Mouse (Mus musculus) T-helper 17 cell (primary cell): ENCODE data around the gene Rab3ip.

Experiments used
- in situ Hi-C, 2 experiments: fragments of 300-600 bp; cut with MboI, MseI; formaldehyde crosslinking; loops; 1 replicate in 1 of 2; 2 replicates in 1 of 2; pipeline ENCODE4 v1.15.1; 2025; ENCODE audit warnings: high pct_unique_total_duplicates in 2 of 2

Gene Rab3ip

DNA sequence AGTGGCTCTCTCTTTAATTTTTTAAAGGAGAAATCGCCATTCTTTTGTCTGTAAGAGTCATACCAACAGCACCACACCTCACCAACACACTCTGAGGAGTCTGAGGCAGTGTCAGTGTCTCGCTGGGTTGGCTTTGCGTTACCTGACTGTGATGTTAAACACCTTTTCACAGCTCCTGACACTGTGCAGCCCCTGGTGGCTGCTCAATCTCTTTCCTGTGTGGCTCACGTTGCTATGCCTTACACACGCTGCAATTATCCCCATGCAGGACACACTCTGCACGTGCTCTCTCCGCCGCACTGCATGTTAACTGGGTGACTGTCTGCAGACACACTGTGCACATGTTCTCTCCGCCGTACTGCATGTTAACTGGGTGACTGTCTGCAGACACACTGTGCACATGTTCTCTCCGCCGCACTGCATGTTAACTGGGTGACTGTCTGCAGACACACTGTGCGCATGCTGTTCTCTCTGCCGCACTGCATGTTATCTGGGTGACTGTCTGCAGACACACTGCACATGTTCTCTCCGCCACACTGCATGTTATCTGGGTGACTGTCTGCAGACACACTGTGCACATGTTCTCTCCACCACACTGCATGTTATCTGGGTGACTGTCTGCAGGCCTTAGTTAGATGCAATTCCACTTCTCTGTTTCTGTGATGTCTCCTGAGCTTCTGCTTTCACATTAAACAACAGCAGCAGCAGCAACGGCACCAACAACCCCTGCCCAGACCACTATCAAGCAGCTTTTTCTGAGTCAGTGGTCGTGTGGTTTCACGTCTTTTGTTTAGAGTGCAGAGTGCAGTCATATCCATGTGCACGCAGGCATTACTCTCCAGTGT, 26.7 kb downstream of the Rab3ip start:
- in situ Hi-C loops = no loop called here

DNA sequence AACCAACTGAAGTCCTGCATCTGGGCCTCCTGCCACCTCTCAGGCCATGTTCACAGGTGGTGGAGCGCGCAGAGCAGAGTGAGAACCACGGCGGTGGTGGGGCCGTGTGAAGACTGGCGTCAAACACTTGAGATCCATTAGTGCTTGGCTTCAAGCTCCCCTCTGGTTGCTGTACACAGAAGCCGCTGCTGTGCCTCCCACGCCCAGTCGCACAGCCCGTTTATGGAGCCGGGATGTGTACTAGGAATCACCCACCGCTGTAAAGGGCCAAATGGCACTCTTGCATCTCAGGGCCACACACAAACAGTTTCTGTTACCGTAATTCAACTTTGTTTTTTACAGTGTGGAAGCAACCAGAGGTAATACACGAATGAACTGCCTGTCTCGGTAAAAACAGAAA, 28.4 kb downstream of the Rab3ip start:
- in situ Hi-C loops = no loop called here

DNA sequence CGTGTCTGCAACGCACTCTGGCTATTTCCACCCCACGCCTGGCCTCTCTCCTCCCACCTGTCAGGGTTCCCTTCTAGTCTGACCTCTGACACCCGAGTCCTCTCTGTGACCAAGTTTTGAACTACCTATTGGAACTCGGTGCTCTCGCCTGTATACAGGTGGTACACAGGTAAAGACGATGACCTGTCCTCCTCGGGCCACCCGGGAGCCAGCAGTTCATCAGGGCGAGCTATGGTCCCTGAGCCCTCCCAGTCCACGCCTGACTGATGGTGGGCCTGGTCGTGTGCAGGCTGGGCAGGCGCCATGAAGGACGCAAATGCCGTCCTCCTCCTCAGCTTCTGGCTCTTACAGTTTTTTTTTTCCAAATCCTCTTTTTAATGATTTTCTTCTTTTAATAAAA, 29.2 kb downstream of the Rab3ip start:
- in situ Hi-C loops = no loop called here

DNA sequence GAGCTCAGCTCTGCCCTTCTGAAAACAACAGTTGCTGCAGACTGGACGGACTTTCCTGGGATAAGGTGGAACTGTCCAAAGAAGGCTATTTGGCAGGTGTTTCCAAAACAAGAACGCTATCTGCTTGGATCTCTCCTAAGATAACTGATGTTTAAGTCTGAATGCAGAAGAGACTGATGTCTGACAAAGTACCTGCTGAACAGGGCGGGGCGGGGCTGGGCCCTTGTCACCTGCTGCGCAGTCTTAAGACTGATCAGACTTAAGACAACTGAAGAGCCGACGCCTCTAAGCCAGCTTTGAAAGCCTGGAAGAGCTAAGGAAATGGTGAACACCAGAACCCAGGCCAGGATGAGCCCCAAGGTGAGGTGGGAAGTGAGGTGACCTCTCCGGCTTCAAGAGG, 29.9 kb downstream of the Rab3ip start:
- in situ Hi-C loops = no loop called here

- in situ Hi-C loops = no loop called here
Measured at GRCm38 (mm10) chr10:116919368-116920317, 30.9 kb downstream of the Rab3ip start.

GRCm38 (mm10) chr10:116916581-116916980, 34.0 kb downstream of the Rab3ip start:
- in situ Hi-C loops = no loop called here

GRCm38 (mm10) chr10:116915286-116915685, 35.3 kb downstream of the Rab3ip start:
- in situ Hi-C loops = no loop called here

DNA sequence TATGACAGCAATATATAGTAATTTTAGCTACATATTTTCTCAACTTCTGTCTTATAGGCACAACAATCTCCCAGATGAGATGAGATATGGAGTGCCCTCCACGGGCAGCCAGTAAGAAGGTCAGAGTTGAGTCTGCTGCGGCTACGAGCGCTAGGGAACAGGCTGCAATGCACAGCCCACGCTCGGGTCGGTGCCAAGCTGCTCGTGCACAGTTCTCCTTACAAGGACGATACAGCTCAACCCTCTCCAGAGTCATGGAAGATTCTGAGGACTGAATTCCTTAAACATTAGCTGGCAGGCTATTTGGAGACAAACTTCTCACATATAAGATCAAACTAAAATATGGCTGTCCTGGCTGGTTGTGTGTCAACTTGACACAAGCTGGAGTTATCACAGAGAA, 36.0 kb downstream of the Rab3ip start:
- in situ Hi-C loops = no loop called here

GRCm38 (mm10) chr10:116913647-116914273, 36.8 kb downstream of the Rab3ip start:
- in situ Hi-C loops = no loop called here

DNA sequence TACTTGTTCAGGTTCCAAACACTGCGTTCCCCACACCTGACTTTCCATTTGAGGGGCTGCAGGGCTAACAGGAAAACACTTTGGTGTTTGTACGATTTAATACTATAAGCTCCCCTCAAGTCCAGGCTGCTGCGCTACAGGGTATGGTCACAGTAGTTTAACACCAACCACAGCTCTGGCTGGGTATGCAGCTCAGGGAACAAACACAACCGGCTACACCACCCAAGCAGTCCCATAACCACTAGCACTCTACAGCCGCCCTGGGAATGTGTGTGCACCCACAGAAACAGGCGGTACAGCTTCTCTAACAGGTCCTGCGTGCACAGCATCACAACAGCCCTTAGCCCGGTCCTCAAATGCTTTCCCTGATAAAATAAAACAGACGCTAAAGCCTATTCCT, 37.7 kb downstream of the Rab3ip start:
- in situ Hi-C loops = no loop called here

- in situ Hi-C loops = no loop called here
Measured at GRCm38 (mm10) chr10:116908901-116909642, 41.5 kb downstream of the Rab3ip start.

- in situ Hi-C loops = no loop called here
Measured at GRCm38 (mm10) chr10:116906794-116907193, 43.8 kb downstream of the Rab3ip start.

GRCm38 (mm10) chr10:116904503-116904908, 46.1 kb downstream of the Rab3ip start:
- in situ Hi-C loops = no loop called here

- in situ Hi-C loops = loop anchor here in 1 of 2 experiments (10.0 to 25.0 kb wide), 2 partner anchors 141 to 1192 kb away; partner anchors contain the start of gene Lrrc10
Measured at GRCm38 (mm10) chr10:116896336-116897177, 54.0 kb downstream of the Rab3ip start, which contains the start of gene Myrfl. TSS of gene Myrfl (minus strand) at chr10:116896919.

DNA sequence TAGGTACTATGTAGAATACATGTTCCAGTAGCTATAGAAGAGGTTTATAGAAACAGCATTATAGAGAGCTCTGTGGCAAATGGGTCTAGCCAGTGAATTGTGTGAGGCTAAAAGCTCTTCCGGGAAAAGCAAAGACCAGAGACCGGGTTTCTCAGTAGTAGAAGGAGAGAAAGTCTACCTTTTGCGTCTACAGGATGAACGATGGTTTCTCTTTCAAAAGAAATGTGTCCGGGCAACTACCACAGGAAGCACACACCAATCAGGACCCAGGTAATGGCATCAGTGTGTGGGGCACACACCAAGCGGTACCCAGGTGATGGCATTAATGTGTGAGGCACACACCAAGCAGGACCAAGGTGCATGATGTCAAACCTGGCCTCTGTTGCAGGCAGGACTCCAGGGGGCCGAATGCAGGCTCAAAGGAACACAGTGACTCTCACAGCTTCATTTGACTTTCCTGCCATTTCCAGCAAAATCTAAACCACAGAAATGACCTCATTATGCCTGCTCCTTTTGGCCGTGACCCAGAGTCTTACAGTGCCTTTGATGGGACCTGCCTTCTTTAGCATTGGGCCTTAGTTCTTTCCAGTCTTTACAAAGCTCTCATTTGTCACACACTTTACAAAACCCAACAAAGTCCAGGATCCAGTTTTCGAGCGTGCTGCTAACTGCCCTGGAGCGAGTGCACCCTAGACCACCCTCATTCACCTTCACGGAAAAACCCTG, 55.3 kb downstream of the Rab3ip start:
- in situ Hi-C loops = loop anchor here in 1 of 2 experiments (10.0 to 25.0 kb wide), 2 partner anchors 142 to 1190 kb away; partner anchors contain the start of gene Lrrc10

DNA sequence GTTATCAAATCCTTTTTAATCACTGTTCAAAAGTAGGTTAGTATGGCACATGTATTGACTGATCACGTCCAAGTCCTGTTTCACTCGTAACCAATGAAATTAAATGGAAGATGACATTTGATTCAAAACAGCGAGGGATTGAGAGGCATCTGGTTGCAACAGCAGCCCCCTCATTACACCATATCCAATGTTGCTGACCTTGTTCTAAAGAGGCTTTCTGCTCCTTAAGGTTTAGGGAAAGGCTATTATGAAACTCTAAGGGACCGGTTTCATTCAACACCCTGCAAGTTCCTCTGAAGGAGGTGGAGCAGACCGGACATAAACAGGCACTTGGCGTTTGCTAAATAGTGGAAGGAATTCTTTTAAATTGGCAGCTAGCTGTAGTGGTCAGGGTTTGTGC, 56.0 kb downstream of the Rab3ip start:
- in situ Hi-C loops = loop anchor here in 1 of 2 experiments (10.0 to 25.0 kb wide), 2 partner anchors 143 to 1190 kb away; partner anchors contain the start of gene Lrrc10

DNA sequence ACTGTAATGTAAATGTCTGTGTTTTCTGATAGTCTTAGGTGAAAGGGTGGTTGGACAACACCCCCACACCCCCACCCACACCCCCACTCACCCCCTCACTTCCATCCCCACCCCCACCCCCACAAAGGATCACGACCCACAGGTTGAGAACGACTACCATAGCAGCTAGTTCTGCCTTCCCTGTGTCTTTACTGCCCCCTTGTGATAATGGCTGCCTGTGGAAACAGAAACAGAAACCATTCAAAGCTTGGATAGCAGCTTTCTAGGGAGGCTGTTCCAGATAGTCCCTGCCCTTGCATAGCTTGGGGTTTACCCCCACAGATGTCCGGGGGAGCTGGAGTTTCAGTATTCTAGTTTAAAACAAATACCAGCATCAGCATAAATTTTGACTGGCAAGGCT, 56.8 kb downstream of the Rab3ip start:
- in situ Hi-C loops = loop anchor here in 1 of 2 experiments (10.0 to 25.0 kb wide), 2 partner anchors 144 to 1189 kb away; partner anchors contain the start of gene Lrrc10

DNA sequence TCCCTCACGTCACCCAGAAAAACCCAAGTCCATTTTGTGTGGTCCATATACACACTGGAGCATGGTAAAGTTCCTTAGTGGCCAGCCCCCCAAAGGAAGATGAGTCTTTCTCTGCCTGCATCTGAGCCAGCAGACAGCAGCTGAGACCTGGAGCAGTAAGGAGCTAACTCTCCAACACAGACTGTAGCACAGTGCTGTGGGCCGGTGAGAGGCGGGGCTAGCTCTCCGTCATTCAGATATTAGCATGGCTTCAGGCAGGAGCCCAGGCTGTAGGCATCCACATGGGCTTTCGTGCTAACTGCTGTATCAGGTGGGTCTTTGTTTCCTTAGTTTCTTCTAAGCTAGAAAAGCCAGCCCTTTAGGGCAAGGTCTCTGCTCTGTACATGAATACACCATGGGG, 60.0 kb downstream of the Rab3ip start:
- in situ Hi-C loops = loop anchor here in 1 of 2 experiments (10.0 to 25.0 kb wide), 2 partner anchors 147 to 1186 kb away; partner anchors contain the start of gene Lrrc10

DNA sequence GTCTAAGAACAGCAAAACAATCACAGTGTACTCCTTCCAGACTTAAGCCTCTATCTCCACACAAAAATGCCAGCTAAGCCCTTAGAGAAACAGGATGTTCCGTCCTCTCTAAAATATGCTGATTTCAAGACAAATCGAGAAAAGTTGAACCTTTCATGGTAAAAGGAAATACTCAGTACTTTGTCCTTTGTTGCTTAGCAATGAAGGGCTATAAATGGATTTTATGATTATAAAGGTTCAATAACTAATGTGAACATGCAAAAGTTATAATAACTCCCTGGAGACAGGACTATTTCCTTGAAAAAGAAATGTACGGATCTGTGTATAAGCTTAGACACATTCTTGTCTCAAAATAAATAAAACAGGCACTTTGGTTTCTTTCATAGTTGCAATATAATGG, 66.0 kb downstream of the Rab3ip start:
- in situ Hi-C loops = loop anchor here in 1 of 2 experiments (25.0 kb wide), 1 partner anchor 153 kb away; the partner anchor contains the start of gene Lrrc10
